Mouse (Mus musculus) c-Kit-positive CD71-positive TER-119-positive erythroid progenitor cells, embryonic 14.5 days (primary cell): Measurements from ENCODE around the gene Slc9a3r1.
A peak's percentile ranks its signal among the peaks of the same experiment; 100 is the strongest.

Source experiments
- DNase-seq: peaks from one replicate; pipeline ENCODE4 v3.0.0-alpha.2; 2013; ENCODE audit warnings: low spot score

Gene Slc9a3r1

GRCm38 (mm10) chr11:115163568-115164150 is 518 bp downstream of the Slc9a3r1 start:
- DNase-seq: peak; percentile 37

- no peak for DNase-seq
Observed at GRCm38 (mm10) chr11:115164341-115164975, 1.3 kb downstream of the Slc9a3r1 start.

- no peak for DNase-seq
Observed at GRCm38 (mm10) chr11:115164976-115165374, 1.8 kb downstream of the Slc9a3r1 start.

GRCm38 (mm10) chr11:115166776-115167175 is 3.6 kb downstream of the Slc9a3r1 start:
- DNase-seq: no peak

- DNase-seq: no peak
Observed at GRCm38 (mm10) chr11:115167631-115168249, 4.6 kb downstream of the Slc9a3r1 start.

GRCm38 (mm10) chr11:115169430-115169829 is 6.3 kb downstream of the Slc9a3r1 start:
- no peak for DNase-seq

GRCm38 (mm10) chr11:115171125-115171524 is 8.0 kb downstream of the Slc9a3r1 start:
- DNase-seq: no peak

GRCm38 (mm10) chr11:115172825-115173287 is 9.7 kb downstream of the Slc9a3r1 start:
- DNase-seq: no peak

- no peak for DNase-seq
Observed at GRCm38 (mm10) chr11:115173549-115174339, 10.6 kb downstream of the Slc9a3r1 start.

- no peak for DNase-seq
Observed at GRCm38 (mm10) chr11:115176399-115177190, 13.5 kb downstream of the Slc9a3r1 start.

GRCm38 (mm10) chr11:115177559-115178195 is 14.5 kb downstream of the Slc9a3r1 start:
- DNase-seq: no peak

GRCm38 (mm10) chr11:115178766-115179165 is 15.6 kb downstream of the Slc9a3r1 start:
- no peak for DNase-seq

- no peak for DNase-seq
Observed at GRCm38 (mm10) chr11:115179191-115179590, 16.1 kb downstream of the Slc9a3r1 start.

- no peak for DNase-seq
Observed at GRCm38 (mm10) chr11:115179881-115180280, 16.7 kb downstream of the Slc9a3r1 start.

GRCm38 (mm10) chr11:115181913-115182638 is 18.9 kb downstream of the Slc9a3r1 start:
- DNase-seq: peak; percentile 74

- DNase-seq: no peak
Observed at GRCm38 (mm10) chr11:115184973-115185372, 21.8 kb downstream of the Slc9a3r1 start.

GRCm38 (mm10) chr11:115187224-115187639 is 24.1 kb downstream of the Slc9a3r1 start, which contains the start of gene Tmem104:
Gene Tmem104 (plus strand): TSS chr11:115187487.
- DNase-seq: peak; percentile 93

GRCm38 (mm10) chr11:115187693-115188092 is 24.6 kb downstream of the Slc9a3r1 start, which contains the start of gene Nat9:
Gene Nat9 (minus strand): TSS chr11:115187859.
- DNase-seq: no peak

GRCm38 (mm10) chr11:115188539-115189231 is 25.5 kb downstream of the Slc9a3r1 start:
- DNase-seq: no peak

- DNase-seq: no peak
Observed at GRCm38 (mm10) chr11:115189304-115189703, 26.2 kb downstream of the Slc9a3r1 start.
